ENCODE assay signal across 16 mouse cellular contexts in genomic region chr16:18679112-18679511, GRCm38 (mm10). TPM values are rescaled to one million over a fixed set of nuclear protein-coding genes. Genes with fewer than 3 reads are reported as not detected.
DNase-seq lines count a peak whose midpoint lies in the region; ATAC-seq and TF ChIP-seq lines count a peak whose summit lies in the region.
"Had no signal": no experiment of that assay in that cellular context is flagged by ENCODE, and none has a peak within 500 bp of the region (broad histone marks: within the 10 kb centered on the region; RNA-seq: fewer than 3 reads in every experiment).

No protein-coding gene starts in this region.

- H3K4me1 ChIP-seq in kidney, adult 2 months (ENCODE audit: control insufficient read depth, insufficient read depth, low read length), result no peaks in the 10 kb centered on the region
- peaks cover 8% of the 10 kb centered on the region; the same call in 1 of the 2 replicates for H3K4me1 ChIP-seq in kidney, embryonic 14.5 days (ENCODE audit: control insufficient read depth, insufficient read depth, low read length)
- no peaks in the 10 kb centered on the region for H3K4me1 ChIP-seq in ES-Bruce4 (ENCODE audit: control insufficient read depth, insufficient read depth, low read length)
- no peaks in the 10 kb centered on the region for H3K4me1 ChIP-seq in forebrain, embryonic 14.5 days (ENCODE audit: control insufficient read depth, insufficient read depth, low read length)
- H3K4me1 ChIP-seq: hindbrain, embryonic 15.5 days; liver, embryonic 13.5 days had no signal

- H3K4me3 ChIP-seq in kidney, adult 2 months (ENCODE audit: insufficient read depth, low read depth, low read length), result no peak overlapping the region
- no peak overlapping the region for H3K4me3 ChIP-seq in kidney, embryonic 14.5 days (ENCODE audit: low read length)
- no peak overlapping the region for H3K4me3 ChIP-seq in ES-Bruce4 (ENCODE audit: low read depth, low read length)
- H3K4me3 ChIP-seq in forebrain, embryonic 14.5 days (ENCODE audit: low read depth, low read length), result no peak overlapping the region
- H3K4me3 ChIP-seq: heart, embryonic 15.5 days; hindbrain, embryonic 15.5 days; liver, embryonic 13.5 days; midbrain, embryonic 10.5 days; neural tube, embryonic 12.5 days had no signal

- no peaks in the 10 kb centered on the region for H3K36me3 ChIP-seq in kidney, adult 2 months (ENCODE audit: control insufficient read depth, insufficient read depth, low read length)
- no peaks in the 10 kb centered on the region for H3K36me3 ChIP-seq in kidney, embryonic 14.5 days (ENCODE audit: control insufficient read depth, insufficient read depth, low read length)
- no peaks in the 10 kb centered on the region for H3K36me3 ChIP-seq in ES-Bruce4 (ENCODE audit: control insufficient read depth, insufficient read depth, low read length, poor library complexity, severe bottlenecking)
- no peaks in the 10 kb centered on the region for H3K36me3 ChIP-seq in forebrain, embryonic 14.5 days (ENCODE audit: control insufficient read depth, insufficient read depth, low read length)
- H3K36me3 ChIP-seq: heart, embryonic 15.5 days; hindbrain, embryonic 15.5 days; liver, embryonic 13.5 days; midbrain, embryonic 10.5 days; neural tube, embryonic 12.5 days had no signal

- H3K27me3 ChIP-seq in kidney, adult 2 months (replicated peaks; ENCODE audit: control insufficient read depth, insufficient read depth, low read length), result no peaks in the 10 kb centered on the region
- no peaks in the 10 kb centered on the region for H3K27me3 ChIP-seq in kidney, embryonic 14.5 days (ENCODE audit: control insufficient read depth, insufficient read depth, low read length)
- H3K27me3 ChIP-seq in ES-Bruce4 (ENCODE audit: control insufficient read depth, insufficient read depth, low read length, poor library complexity, severe bottlenecking), result no peaks in the 10 kb centered on the region
- H3K27me3 ChIP-seq in forebrain, embryonic 14.5 days (replicated peaks; ENCODE audit: control insufficient read depth, insufficient read depth, low read length), result no peaks in the 10 kb centered on the region
- H3K27me3 ChIP-seq: heart, embryonic 15.5 days; hindbrain, embryonic 15.5 days; neural tube, embryonic 12.5 days had no signal

- no peak for TF ChIP-seq POLR2A in kidney, adult 2 months (IDR thresholded peaks at IDR 0.05; ENCODE audit: low read depth, low read length)
- no peak for TF ChIP-seq POLR2A in ES-Bruce4 (IDR thresholded peaks at IDR 0.05; ENCODE audit: insufficient read depth, low read length)

- H3K9ac ChIP-seq in kidney, embryonic 14.5 days (ENCODE audit: low read depth, low read length), result no peak overlapping the region
- H3K9ac ChIP-seq in ES-Bruce4 (ENCODE audit: low read depth, poor library complexity, severe bottlenecking), result no peak overlapping the region
- no peak overlapping the region for H3K9ac ChIP-seq in forebrain, embryonic 14.5 days (ENCODE audit: low read length)
- H3K9ac ChIP-seq: heart, embryonic 15.5 days; hindbrain, embryonic 15.5 days; liver, embryonic 13.5 days; neural tube, embryonic 12.5 days had no signal

- no peak overlapping the region for H3K27ac ChIP-seq in kidney, adult 2 months (ENCODE audit: insufficient read depth, low read depth, low read length)
- H3K27ac ChIP-seq in kidney, embryonic 14.5 days (ENCODE audit: low read depth, low read length), result no peak overlapping the region
- no peak overlapping the region for H3K27ac ChIP-seq in ES-Bruce4 (ENCODE audit: insufficient read depth, low read length)
- no peak overlapping the region for H3K27ac ChIP-seq in forebrain, embryonic 14.5 days (ENCODE audit: low read depth, low read length)
- H3K27ac ChIP-seq: heart, embryonic 15.5 days; hindbrain, embryonic 15.5 days; liver, embryonic 13.5 days; midbrain, embryonic 10.5 days; neural tube, embryonic 12.5 days had no signal

- H3K4me2 ChIP-seq in kidney, embryonic 14.5 days (replicated peaks; ENCODE audit: low read depth, low read length), result no peak overlapping the region
- H3K4me2 ChIP-seq in forebrain, embryonic 14.5 days (ENCODE audit: low read length), result no peak overlapping the region
- H3K4me2 ChIP-seq: heart, embryonic 15.5 days; hindbrain, embryonic 15.5 days; liver, embryonic 13.5 days; neural tube, embryonic 12.5 days had no signal

- ATAC-seq in kidney, embryonic 14.5 days (ENCODE audit: low FRiP score, low TSS enrichment), result no peak
- ATAC-seq in granulocyte monocyte progenitor cell, adult 5-6 weeks (replicated peaks; ENCODE audit: poor library complexity, severe bottlenecking), result 0 out of 2 replicates have a peak, but pooled peaks have one; percentile 30
- no peak for ATAC-seq in forebrain, embryonic 14.5 days

- peak; percentile 22; the same call in 1 of the 2 replicates for TF ChIP-seq CTCF in kidney, adult 2 months (conservative IDR thresholded peaks at IDR 0.05; ENCODE audit: insufficient read depth, insufficient read length, low read depth, low read length)
- TF ChIP-seq CTCF in ES-Bruce4 (IDR thresholded peaks at IDR 0.05; ENCODE audit: low read depth, low read length), result peak; percentile 43

- whole genome bisulfite sequencing in kidney, adult 2 months, result 60% methylated on average over 5 of the region's 5 CpGs
- 46% methylated on average over 5 of the region's 5 CpGs for WGBS in kidney, embryonic 14.5 days
- 47% methylated on average over 5 of the region's 5 CpGs for WGBS in forebrain, embryonic 14.5 days

- no peaks in the 10 kb centered on the region for H3K9me3 ChIP-seq in kidney, embryonic 14.5 days (ENCODE audit: control insufficient read depth, low read length)
- no peaks in the 10 kb centered on the region for H3K9me3 ChIP-seq in ES-Bruce4 (replicated peaks; ENCODE audit: control insufficient read depth, insufficient read depth, low read length, poor library complexity, severe bottlenecking)
- no peaks in the 10 kb centered on the region for H3K9me3 ChIP-seq in forebrain, embryonic 14.5 days (replicated peaks; ENCODE audit: control insufficient read depth, low read length)
- H3K9me3 ChIP-seq: heart, embryonic 15.5 days; hindbrain, embryonic 15.5 days; liver, embryonic 13.5 days; midbrain, embryonic 10.5 days; neural tube, embryonic 12.5 days had no signal

- no peak for TF ChIP-seq EP300 in ES-Bruce4 (IDR thresholded peaks at IDR 0.05; ENCODE audit: insufficient read depth, low read depth, low read length)

- no peak for DNase-seq in kidney, adult 2 months
- peak; percentile 16 for DNase-seq in 3T3-L1 (ENCODE audit: low read depth, low spot score)
- DNase-seq in frontal cortex, postnatal 10 days (ENCODE audit: low spot score in 2 of 2), result no peak
- no peak for DNase-seq in layer of hippocampus, adult 9-10 months (ENCODE audit: low spot score)
- DNase-seq in forebrain, embryonic 14.5 days (ENCODE audit: low spot score), result no peak
- DNase-seq: adrenal gland, postnatal 10 days; kidney, postnatal 25 days; liver, embryonic 13.5 days had no signal

RNA-seq across cellular contexts. Expression of gene Sept5, which starts 49.4 kb away (rescaled TPM):
- polyA plus RNA-seq in kidney, adult 2 months (2012; rRNA removed), result 3.1 and 3.8 TPM in 2 replicates
- 12.2 and 14.2 TPM in 2 replicates for polyA plus RNA-seq in kidney, embryonic 14.5 days (2014; fragmentation: Nextera tagmentation; extraction: Ambion mirVana)
- polyA plus RNA-seq in ES-Bruce4 (2011; ENCODE audit: insufficient read depth, insufficient read length, low read depth, missing spikeins), result 1.8 and 5.2 TPM in 2 replicates
- not detected in 2 replicates for total RNA-seq in granulocyte monocyte progenitor cell, adult 5-6 weeks (2014; fragmentation: Nextera tagmentation)
- total RNA-seq in granulocyte monocyte progenitor cell, adult 5-6 weeks (2017), result 1.8 and 2.6 TPM in 2 replicates
- 138 and 177 TPM in 2 replicates for polyA plus RNA-seq in forebrain, embryonic 14.5 days (2014; fragmentation: Nextera tagmentation; extraction: Ambion mirVana)

RNA-seq across cellular contexts. Expression of gene Gm49601, which starts 52.9 kb away (rescaled TPM):
- polyA plus RNA-seq in kidney, adult 2 months (2012; rRNA removed), result 1.1 and 1.4 TPM in 2 replicates
- polyA plus RNA-seq in kidney, embryonic 14.5 days (2014; fragmentation: Nextera tagmentation; extraction: Ambion mirVana), result 1.2 and 1.7 TPM in 2 replicates
- polyA plus RNA-seq in ES-Bruce4 (2011; ENCODE audit: insufficient read depth, insufficient read length, low read depth, missing spikeins), result not detected in 2 replicates
- 1.9 TPM in 1 of 2 replicates, not detected in the other for total RNA-seq in granulocyte monocyte progenitor cell, adult 5-6 weeks (2014; fragmentation: Nextera tagmentation)
- not detected in 2 replicates for total RNA-seq in granulocyte monocyte progenitor cell, adult 5-6 weeks (2017)
- 5.7 and 8.2 TPM in 2 replicates for polyA plus RNA-seq in forebrain, embryonic 14.5 days (2014; fragmentation: Nextera tagmentation; extraction: Ambion mirVana)

RNA-seq across cellular contexts. Expression of gene Gp1bb, which starts 56.9 kb away (rescaled TPM):
- polyA plus RNA-seq in kidney, adult 2 months (2012; rRNA removed), result 0.34 and 0.69 TPM in 2 replicates
- 1.1 and 1.6 TPM in 2 replicates for polyA plus RNA-seq in kidney, embryonic 14.5 days (2014; fragmentation: Nextera tagmentation; extraction: Ambion mirVana)
- not detected in 2 replicates for polyA plus RNA-seq in ES-Bruce4 (2011; ENCODE audit: insufficient read depth, insufficient read length, low read depth, missing spikeins)
- not detected in 2 replicates for total RNA-seq in granulocyte monocyte progenitor cell, adult 5-6 weeks (2014; fragmentation: Nextera tagmentation)
- not detected in 2 replicates for total RNA-seq in granulocyte monocyte progenitor cell, adult 5-6 weeks (2017)
- polyA plus RNA-seq in forebrain, embryonic 14.5 days (2014; fragmentation: Nextera tagmentation; extraction: Ambion mirVana), result 9.6 and 10.3 TPM in 2 replicates
- total RNA-seq: gastrocnemius, adult 8-10 months had no signal
